Mouse (Mus musculus) testis, adult 2 months (tissue): Measurements from ENCODE around the gene Nos1ap.

Source experiments
- CTCF ChIP-seq: fragments of 200-500 bp; IDR thresholded peaks from 2 replicates; pipeline ENCODE4 v1.5.1; 2012; ENCODE audit warnings: low read depth, mild to moderate bottlenecking, inconsistent platforms, low read length, moderate library complexity; ENCODE audit not compliant: control insufficient read depth, insufficient read depth, insufficient replicate concordance
- POLR2A ChIP-seq: fragments of 200-500 bp; IDR thresholded peaks from 2 replicates; pipeline ENCODE4 v1.6.1; 2012; ENCODE audit warnings: low read depth, mild to moderate bottlenecking, inconsistent platforms, low read length, moderate library complexity; ENCODE audit not compliant: control insufficient read depth

GRCm38 (mm10) chr1:170519631-170520030, 70.0 kb downstream of the Nos1ap start:
- TF ChIP-seq CTCF (no peak), POLR2A (no peak)
